Mouse (Mus musculus): ENCODE results near the gene Gm13283.

GRCm38 (mm10) chr4:88727324-88727723, 32.6 kb upstream of the Gm13283 start:
- TF ChIP-seq POLR2A (IDR thresholded peaks at IDR 0.05; ENCODE audit: borderline replicate concordance, control insufficient read depth, low read depth, low read length) (no peak), CTCF (IDR thresholded peaks at IDR 0.05; ENCODE audit: control insufficient read depth, insufficient read depth, low read length) (peak; percentile 62)

Measured in bone marrow, adult 2 months (tissue).